Mouse (Mus musculus) cerebellum, adult 8-10 months (tissue): Measurements from ENCODE around the gene Zfp710.

Source experiments
- DNase-seq: peaks from one replicate; pipeline ENCODE4 v3.0.0; 2022

Zfp710 gene

DNA sequence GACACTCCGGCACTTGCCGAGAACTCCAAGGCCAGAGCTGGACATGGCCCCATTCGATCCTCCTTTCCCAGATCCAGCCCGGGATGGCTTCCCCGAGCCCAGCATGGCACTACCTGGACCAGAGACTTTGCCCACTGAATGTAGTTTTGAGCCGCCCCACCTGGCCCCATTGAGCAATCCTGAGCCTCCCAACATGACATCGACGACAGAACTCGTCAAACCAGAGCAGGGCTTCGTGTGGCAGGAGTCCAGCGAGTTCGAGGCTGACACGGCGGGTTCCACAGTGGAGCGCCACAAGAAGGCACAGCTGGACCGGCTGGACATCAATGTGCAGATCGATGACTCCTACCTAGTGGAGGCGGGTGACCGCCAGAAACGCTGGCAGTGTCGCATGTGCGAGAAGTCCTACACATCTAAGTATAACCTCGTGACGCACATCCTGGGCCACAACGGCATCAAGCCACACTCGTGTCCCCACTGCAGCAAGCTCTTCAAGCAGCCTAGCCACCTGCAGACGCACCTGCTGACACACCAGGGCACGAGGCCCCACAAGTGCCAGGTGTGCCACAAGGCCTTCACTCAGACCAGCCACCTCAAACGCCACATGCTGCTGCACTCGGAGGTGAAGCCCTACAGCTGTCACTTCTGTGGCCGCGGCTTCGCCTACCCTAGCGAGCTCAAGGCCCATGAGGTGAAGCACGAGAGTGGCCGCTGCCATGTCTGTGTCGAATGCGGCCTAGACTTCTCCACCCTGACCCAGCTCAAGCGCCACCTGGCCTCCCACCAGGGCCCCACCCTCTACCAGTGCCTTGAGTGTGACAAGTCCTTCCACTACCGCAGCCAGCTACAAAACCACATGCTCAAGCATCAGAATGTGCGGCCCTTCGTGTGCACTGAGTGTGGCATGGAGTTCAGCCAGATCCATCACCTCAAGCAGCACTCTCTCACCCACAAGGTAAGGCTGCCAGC lies 57.3 kb downstream of the Zfp710 start:
- no peak for DNase-seq

DNA sequence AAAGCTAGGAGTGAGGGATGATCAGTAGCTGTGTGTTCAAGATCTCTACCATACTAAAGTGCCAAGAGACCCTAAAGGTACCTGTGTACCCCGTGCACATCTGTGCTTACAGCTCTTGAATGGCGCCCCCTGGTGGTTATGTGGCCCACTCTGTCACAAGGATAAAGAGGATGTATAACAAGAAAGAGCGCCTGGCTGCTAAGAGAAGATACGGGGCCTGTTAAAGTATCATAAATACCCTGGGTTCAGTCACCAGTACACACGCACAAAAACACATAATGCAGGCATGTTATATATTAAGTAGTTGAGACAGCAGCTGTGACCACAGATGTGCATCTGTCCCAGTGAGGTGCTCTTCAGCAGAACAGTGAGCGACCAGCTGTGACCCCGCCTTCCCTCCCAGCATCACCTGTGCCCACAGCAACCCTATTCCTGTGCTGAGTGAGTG lies 59.9 kb downstream of the Zfp710 start:
- DNase-seq = no peak

DNA sequence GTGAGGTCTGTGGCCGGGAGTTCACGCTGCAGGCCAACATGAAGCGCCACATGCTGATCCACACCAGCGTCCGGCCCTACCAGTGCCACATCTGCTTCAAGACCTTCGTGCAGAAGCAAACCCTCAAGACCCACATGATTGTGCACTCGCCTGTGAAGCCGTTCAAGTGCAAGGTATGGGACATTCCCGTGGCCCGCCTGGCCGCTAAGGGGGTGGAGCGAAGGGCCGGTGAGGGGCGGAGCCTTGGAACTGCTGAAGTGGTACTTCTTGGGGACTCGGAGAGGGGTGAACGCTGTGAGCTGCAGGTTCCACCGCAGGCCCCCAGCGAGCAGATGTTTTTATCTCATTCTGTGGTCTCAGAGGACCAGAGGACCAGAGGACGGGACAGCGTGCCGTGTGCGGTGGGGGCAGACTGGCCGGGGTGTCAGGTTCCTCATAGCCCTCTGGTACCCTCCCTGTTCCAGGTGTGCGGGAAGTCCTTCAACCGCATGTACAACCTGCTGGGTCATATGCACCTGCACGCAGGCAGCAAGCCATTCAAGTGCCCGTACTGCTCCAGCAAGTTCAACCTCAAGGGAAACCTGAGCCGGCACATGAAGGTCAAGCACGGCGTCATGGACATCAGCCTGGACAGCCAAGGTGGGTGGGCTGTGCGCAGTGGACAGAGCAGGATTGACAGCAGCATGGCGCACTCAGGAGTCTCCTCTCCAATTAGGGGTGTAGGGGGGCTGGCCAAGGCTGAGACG lies 61.5 kb downstream of the Zfp710 start:
- DNase-seq = no peak

DNA sequence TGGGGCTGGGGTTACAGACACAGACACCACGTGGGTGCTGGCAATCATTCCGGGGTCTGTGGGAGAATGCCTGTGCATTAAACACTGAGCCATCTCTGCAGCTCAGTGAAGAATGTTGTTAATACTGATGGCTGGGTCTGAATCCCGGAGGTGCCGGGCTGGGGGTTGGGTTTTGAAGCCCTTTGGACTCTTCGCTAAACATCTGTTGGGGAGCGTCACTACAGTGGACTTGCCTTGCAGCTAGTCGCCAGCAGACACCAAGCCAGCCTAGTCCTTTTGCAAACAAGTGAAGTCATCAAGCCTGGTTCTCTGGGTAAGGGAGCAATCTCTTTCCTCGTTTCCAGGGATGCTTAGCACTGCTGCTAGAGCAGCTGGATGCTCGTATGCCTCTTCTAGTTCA lies 63.6 kb downstream of the Zfp710 start:
- no peak for DNase-seq

DNA sequence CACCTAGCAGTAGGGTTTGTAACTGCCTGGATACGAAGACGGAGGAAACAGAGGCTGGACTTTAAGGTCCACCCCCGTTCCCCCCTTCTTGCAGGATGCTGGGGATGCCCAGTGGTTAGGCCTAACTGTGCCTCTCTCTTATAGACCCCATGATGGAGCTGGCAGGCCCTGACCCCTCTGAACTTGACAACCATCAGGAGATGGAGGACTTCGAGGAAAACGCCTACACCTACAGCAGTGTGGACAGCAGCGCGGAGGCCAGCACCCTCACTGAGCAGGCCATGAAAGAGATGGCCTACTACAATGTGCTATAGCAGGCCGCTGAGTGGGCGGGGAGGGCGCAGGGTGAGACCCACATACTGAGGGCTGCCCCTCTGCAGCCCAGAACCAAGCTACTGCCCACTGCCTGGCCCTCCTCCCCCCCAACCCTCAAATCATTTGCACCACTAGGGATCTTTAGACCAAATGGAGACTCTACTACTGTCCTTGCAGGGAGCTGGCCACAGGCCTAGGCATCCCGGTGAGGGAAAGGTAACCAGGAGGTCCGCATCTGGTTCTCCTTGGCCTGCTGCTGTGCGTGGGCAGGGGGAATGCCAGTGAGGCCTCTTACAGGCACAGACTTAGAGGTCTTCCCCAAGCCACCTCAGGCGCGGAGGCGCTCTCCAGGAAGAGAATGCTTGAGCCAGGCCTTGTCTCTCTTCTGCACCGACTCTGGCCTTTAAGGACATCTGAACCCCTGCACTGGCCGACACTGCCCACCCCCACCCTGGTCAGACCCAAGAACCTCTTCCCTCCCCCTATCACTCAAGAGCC lies 65.8 kb downstream of the Zfp710 start:
- no peak for DNase-seq

DNA sequence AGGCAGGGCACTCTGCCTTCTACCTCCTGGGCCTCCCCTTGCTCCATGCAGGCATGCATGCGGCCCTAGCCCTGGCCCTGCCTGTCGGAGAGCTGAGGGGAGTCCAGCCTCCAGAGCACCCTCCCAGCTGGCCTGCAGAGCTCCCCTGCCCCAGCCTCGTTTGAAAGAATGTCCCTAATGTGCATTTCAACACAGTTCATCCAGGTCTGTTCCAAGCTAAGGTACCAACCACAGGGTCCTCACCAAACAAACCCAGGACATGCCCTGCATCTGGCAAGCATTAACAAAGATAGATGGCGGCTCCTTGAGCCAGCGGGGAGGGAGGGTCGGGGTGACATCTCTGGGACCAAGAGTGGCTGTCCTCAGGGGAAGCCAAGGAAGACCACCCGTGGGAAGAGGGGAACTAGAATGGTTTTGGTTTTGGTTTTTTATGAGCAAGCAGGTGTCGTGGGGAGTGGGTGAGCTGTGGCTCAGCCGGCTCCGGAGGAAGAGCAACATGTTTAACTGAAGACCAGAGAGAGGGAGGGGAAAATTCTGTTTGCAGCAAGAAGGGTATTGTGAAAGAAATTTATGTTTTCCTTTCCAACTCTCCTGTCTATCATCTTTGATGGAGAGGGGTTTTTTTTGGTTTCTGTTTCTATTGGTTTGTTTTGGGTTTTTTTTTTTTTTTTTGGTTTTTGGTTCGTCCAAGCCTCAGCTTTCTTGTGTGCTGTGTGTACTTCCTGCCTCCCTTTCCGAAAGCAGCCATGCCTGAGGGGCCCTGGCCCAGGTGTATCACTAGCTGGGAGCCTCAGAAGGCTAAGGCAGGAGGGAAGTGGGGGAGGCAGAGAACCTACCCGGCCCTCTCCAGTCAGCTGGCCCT lies 66.6 kb downstream of the Zfp710 start:
- no peak for DNase-seq

DNA sequence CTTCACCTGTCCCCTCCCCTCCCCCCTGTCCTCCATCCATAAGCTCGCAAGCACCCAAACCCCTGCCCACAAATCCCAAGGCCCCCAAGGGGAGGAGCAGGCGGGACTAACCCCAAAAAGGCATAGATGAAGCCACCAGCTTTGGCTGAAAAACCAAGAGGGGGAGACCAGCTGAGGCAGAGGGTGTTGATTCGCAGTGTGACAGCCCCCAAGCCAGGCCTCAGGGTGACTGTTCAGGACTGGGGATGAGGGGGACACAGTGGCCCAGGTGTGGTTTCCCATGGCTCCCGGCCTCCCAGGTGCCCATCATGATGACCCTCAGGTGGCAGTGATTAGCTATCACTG lies 67.2 kb downstream of the Zfp710 start:
- no peak for DNase-seq

DNA sequence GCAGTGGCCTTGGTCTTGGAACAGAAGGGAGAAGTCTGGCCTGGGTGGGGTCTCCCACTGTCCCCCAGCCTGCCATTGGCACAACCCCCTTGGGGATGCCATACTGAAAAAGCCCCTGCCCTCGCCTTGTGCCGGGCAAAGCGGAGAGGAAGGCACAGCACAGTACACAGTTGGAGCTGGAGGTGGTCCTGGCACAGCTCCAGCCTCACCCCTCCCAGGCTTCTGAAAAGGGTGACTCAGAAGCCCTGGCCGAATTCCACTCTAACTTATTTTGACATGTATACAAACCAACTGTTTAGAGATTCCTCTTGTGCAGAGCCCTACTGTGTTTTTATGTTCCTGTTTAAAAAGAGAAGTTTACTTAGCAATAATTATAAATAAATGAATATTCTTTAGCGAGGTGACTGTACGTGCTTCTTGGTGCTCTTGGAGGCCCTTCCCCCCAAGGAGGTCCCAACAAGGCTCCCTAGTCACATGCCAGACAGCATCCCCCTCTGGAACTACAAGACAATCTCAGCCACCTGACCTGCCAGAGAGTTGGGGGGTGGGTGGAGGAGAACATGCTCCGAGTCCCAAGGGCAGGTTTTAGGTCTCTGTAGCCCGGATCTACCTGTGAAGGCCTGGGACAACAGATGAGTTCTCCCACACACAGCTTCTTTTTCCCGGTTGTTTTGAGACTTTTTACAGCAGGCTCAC lies 67.9 kb downstream of the Zfp710 start:
- peak; percentile 55 for DNase-seq

DNA sequence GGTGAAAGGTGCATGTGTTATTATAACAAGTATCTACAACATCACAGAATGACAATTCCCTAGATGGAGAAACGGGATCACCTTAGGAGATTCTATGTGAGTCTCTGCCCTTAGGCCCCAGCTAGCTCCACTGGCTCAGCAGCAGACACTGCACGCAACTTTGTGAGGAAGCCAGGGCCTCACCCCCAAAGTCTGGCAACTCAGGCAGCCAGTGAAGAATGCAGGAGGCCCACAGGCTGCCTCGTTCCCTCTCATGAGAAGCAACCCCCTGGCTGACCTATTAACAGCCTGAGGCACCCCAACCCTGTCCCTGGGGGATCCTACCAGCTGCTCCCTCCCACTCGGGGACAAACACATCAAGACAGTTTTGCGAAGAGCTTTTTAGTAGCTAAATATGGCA lies 69.9 kb downstream of the Zfp710 start:
- no peak for DNase-seq

DNA sequence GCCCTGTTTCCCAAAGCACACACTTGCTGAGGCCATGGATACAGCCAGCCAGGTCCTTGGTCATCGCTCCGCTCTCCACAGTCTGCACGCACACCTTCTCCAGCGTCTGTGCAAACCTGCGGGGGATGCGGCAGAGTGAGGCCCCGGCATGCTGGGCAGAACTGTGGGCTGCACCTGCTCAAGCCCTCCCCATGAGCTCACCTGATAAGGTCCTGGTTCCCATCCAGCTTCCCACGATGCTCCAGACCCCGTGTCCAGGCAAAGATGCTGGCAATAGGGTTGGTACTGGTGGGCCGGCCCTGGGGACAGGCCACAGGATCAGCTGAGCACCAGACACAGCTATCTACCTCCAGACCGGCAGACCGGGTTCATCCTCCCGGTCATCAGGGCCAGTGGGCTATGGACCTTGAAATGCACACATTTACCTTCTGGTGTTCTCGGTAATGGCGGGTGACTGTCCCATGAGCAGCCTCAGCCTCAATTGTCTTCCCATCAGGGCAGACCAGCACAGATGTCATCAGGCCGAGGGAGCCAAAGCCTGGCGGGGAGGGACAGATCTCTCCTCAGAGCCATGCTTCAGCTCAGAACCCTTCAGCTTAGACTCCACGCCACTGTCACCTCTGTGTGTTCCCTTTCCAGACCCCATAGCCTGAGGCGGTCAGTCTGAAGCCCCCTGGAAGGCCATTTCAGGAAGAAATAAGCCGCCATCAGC lies 71.1 kb downstream of the Zfp710 start:
- no peak for DNase-seq

DNA sequence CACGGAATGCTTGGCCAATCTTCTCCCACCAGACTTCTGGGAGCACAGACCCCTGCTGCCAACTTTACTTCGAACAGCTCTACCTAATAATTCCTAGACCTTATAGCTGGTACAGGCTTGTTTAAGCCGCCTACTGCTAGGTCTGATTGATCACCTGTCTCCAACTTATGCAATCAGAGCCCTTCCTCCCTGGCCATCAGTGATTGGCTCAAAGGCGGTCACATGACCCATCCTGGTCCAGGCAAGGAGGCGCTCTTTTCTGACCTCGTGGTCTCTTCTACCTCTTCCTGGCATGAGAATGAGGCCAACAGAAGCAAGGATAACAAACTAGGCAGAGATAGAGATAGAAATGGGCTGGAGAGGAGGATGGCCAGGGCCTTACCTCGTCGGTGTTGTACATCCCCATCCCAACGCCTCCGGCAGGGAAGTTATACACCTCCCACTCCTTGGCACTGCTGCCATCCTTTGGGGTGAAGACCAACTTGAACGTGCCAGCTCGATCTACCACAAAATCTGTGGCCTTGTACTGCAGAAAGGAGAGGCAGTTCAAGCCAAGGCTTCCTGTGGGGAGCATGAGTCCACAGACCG lies 73.9 kb downstream of the Zfp710 start:
- no peak for DNase-seq

DNA sequence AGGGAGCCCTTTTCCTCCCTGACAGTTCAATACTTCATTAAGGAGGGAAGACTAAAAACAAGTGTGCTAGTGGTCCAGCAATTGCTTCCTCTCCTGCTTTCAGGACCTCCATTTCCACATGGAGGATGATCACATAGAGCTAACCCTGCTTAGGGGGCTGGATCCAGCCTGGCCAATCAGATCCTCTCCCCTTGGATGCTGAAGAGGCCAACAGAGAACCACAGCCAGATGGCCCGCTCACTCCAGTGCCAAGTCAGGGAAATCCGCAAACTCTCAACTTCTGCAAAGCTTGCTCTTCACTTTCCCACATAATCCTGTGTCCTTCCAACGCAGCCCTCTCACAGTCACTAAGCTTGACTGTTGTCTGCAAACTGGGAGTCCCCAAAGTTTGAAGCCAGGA lies 78.7 kb downstream of the Zfp710 start:
- no peak for DNase-seq

DNA sequence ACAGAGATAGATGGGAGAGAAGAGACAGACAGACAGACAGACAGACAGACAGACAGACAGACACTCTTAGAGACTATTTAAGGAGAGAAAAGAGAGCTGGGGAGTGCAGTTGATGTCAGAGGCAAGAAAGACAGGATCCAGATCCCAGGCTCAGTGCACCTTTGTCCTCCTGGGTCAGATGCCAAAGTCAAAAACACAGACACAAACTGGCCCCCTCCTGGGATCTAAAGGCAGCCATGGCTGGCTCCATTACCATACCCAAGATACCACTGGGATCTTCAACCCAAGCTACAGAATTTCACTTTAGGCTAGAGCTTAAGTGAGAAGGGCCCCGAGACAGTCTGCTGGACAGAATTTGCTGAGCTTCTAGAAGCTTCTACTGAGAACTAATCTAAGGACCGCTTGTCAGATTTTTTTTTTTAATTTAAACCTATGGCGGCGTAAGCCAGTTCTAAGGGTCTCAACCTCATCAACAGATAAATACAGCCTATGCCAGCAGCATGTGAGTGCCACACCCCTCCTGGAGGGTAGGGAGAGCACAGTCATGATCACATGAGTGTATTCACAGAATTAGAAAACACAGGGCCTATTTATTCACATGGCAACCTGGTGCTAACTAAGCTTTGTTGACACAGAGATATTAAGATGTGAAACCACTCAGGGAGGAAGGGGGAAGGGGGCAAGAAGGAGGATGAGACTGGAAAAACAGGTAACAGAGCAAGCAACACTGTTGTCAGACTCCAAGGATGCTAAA lies 81.2 kb downstream of the Zfp710 start:
- no peak for DNase-seq

DNA sequence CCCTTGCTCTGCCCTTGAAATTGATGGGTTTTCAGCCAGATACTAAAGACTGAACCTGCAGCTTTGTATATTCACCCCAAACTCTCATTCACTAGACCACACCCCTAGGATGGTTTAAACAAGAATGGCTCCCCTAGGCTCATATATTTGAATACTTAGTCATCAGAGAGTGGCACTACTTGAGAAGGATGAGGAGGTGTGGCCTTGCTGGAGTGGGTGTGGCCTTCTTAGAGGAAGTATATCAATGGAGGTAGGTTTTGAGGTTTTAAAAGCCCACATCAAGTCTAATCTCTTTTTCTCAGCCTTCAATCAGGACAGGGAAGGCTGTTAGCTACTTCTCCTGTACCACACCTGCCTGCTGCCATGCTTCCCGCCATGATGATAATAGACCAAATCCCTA lies 81.8 kb downstream of the Zfp710 start:
- no peak for DNase-seq

DNA sequence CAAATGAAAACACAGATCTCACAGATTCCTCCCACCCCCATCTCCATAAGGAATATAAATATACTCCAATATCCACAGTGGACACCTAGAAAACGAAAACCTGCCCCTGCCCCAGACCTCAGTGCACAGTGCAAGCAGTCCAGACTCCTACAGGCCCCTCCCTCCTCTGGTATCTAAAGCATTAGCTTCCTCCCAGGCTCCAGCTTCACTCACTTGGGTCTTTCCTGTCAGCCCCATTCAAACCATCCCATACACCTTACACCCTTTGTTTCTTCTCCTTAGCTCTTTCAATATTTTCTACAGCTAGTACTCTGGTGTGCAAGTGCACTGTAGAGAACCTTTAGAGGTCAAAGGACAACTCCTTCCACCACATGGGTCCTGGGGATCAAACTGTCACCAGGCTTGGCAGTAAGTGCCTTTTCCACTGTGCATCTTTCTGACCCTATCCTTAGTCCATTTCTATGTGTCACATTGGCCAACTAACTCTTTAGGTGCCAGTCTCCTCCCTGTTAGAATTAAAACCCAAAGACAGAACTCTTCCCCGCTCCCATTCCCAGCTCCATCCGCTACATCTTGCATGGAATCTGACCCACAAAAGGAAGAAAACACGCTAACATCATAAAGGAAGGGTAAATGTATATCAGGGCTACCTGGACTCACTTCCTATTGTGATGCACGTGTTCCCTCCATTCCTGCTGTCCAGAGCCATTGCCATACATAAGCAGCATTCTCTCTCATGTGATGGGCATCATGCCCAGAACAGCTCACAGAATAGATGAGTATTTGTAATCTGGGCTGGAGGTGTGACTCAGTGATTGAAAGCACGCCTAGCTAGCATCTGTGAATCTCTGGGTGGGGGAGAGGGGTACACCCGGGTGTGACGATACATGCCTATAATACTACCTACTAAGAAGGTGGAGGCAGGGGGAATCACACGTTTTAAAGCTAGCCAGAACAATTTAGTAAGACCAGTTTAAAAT lies 86.7 kb downstream of the Zfp710 start:
- no peak for DNase-seq

DNA sequence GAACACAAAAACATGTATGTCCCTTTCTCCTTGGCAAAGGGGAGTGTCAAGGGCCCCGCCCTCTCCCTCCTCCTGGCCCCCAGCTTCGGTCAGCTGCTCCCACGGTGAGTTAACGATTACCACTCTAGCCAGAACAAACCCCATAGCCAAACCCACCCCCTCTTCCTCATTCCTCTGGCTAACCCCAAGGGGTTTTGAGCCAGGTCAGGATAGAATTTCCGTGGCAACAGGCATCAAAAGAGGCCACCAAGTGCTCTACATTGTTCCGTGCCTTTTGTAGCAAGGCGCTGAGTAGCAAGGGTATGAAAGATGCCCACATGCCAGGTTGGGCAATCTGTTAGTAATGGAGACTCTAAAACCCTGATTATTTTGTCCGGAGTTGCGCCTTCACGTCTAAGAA lies 89.4 kb downstream of the Zfp710 start:
- no peak for DNase-seq

DNA sequence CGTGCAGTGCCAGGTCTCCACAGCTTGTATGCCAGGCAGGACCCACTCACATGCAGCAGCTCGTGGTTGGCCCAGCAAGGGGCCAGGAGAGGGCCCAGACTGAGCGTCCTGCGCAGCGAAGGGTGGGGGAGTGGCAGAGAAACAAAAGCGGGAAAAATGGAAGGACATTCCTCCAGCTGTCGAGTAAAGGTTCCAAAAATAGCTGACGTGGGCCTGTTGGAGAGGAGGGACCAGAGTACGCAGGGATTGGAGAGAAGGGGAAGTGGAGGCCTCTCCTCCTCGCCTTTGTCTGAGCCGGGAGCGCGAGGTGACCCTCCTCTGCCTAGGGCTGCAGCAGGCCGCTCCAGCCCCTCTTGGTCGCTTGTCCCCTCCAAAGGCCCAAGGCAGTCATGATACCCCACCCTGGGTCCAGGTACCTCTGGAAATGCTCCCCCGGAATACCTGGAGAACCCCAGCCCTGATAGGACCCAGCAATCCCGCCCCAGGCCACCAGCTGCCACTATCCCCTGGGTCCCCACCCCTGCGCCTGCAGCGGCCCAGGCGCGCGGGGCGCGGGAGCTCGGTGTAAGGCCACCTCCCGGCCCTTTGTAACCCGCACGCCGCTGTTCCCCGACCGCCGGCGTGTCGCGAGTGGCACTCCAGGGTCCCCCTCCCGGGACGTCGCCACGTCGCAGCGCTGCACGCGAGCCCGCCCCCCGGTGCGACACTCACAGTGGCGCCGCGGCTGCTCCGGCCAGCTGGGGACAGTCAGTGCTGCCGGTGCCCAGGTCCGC lies 90.0 kb downstream of the Zfp710 start:
- DNase-seq = peak; percentile 38

DNA sequence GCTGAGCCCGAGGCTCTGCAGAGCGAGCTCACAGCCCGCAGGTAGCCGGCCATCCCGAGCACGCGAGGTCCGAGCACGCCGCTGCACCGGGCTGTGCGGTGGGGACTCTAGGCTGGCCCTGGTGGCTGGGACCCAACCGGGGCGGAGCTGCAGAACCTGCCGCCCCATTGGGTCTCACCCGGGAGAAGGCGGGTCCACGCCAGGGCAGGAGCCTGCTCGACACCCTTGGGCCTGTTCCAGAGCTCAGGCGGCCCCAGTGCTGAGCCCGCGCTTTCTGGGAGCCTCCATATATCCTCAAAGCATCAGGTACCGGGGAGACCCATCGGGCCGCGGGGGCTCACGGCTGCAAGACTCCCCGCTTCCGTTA lies 90.6 kb downstream of the Zfp710 start, which contains the start of gene Idh2:
Gene Idh2 (minus strand): TSS at position 169 of the 367 bp plus-strand sequence.
- DNase-seq = peak; percentile 93
